Mouse (Mus musculus) liver, embryonic 12.5 days (tissue): ENCODE data around the gene Prickle1. TPM values are rescaled to one million over a fixed set of nuclear protein-coding genes. Genes with fewer than 3 reads are reported as not detected.

Experiments
- ATAC-seq: fragments of 200-750 bp; cut with Nextera tagmentation; 2 replicates; pipeline ENCODE4 v1.8.0; 2017; ENCODE audit warnings: moderate number of reproducible peaks, mild to moderate bottlenecking, moderate library complexity
- H3K27ac ChIP-seq: fragments of 300-500 bp; sonication (generic); 2 replicates; pipeline ENCODE4 v1.5.1; 2016; ENCODE audit warnings: mild to moderate bottlenecking
- H3K27me3 ChIP-seq: fragments of 300-500 bp; sonication (generic); replicated peaks from 2 replicates; pipeline ENCODE4 v1.6.1; 2016; ENCODE audit warnings: mild to moderate bottlenecking, moderate library complexity
- H3K36me3 ChIP-seq: fragments of 300-500 bp; sonication (generic); 2 replicates; pipeline ENCODE4 v1.6.1; 2016; ENCODE audit warnings: mild to moderate bottlenecking, moderate library complexity
- H3K4me1 ChIP-seq: fragments of 300-500 bp; sonication (generic); 2 replicates; pipeline ENCODE4 v1.6.1; 2016
- H3K4me2 ChIP-seq: fragments of 300-500 bp; sonication (generic); 2 replicates; pipeline ENCODE4 v1.6.1; 2016; ENCODE audit warnings: mild to moderate bottlenecking, moderate library complexity
- H3K4me3 ChIP-seq: fragments of 300-500 bp; sonication (generic); 2 replicates; pipeline ENCODE4 v1.5.1; 2016; ENCODE audit warnings: mild to moderate bottlenecking, moderate library complexity
- H3K9ac ChIP-seq: fragments of 300-500 bp; sonication (generic); 2 replicates; pipeline ENCODE4 v1.6.1; 2016; ENCODE audit warnings: mild to moderate bottlenecking, moderate library complexity
- H3K9me3 ChIP-seq: fragments of 300-500 bp; sonication (generic); replicated peaks from 2 replicates; pipeline ENCODE4 v1.6.1; 2016; ENCODE audit warnings: mild to moderate bottlenecking, moderate library complexity
- WGBS: fragments of 180-500 bp; shearing (Covaris S2); methylation state at CpG from one replicate; pipeline ENCODE4 v1.1.7; 2016; ENCODE audit not compliant: insufficient replicate concordance; 5-methylcytosine and 5-hydroxymethylcytosine counted together
- polyA plus RNA-seq: library from polyadenylated mRNA; unstranded; fragments of >200 nt; fragmentation: Nextera tagmentation; extraction: Ambion mirVana; gene quantifications from 2 replicates; pipeline ENCODE4 v1.2.1, GENCODE M21; 2016

Gene Prickle1
- polyA plus RNA-seq, 1 experiment from 2014 or later = 8.9 TPM

GRCm38 (mm10) chr15:93537745-93538144 lies 57.9 kb downstream of the Prickle1 start:
- WGBS = 76% methylated on average over 7 of the region's 7 CpGs
- H3K4me2 ChIP-seq = no peak overlapping the region
- no peaks in the 10 kb centered on the region for H3K36me3 ChIP-seq
- H3K4me3 ChIP-seq = no peak overlapping the region
- ATAC-seq = no peak
- H3K27ac ChIP-seq = no peak overlapping the region
- peaks cover 29% of the 10 kb centered on the region for H3K4me1 ChIP-seq
- H3K27me3 ChIP-seq = no peaks in the 10 kb centered on the region
- H3K9ac ChIP-seq = no peak overlapping the region
- no peaks in the 10 kb centered on the region for H3K9me3 ChIP-seq

- H3K27ac ChIP-seq = no peak overlapping the region
- no peak overlapping the region for H3K4me2 ChIP-seq
- no peak overlapping the region for H3K4me3 ChIP-seq
- no peaks in the 10 kb centered on the region for H3K27me3 ChIP-seq
- ATAC-seq = no peak
- WGBS = 56% methylated on average over 4 of the region's 4 CpGs
- no peak overlapping the region for H3K9ac ChIP-seq
- H3K36me3 ChIP-seq = no peaks in the 10 kb centered on the region
- H3K4me1 ChIP-seq = peaks cover 29% of the 10 kb centered on the region
- H3K9me3 ChIP-seq = no peaks in the 10 kb centered on the region
Measured at GRCm38 (mm10) chr15:93536191-93536590, 59.5 kb downstream of the Prickle1 start.

GRCm38 (mm10) chr15:93530703-93531032 lies 65.0 kb downstream of the Prickle1 start:
- peaks cover 18% of the 10 kb centered on the region for H3K4me1 ChIP-seq
- H3K9me3 ChIP-seq = no peaks in the 10 kb centered on the region
- H3K9ac ChIP-seq = no peak overlapping the region
- H3K27me3 ChIP-seq = no peaks in the 10 kb centered on the region
- ATAC-seq = no peak
- H3K4me2 ChIP-seq = no peak overlapping the region
- H3K27ac ChIP-seq = no peak overlapping the region
- no peaks in the 10 kb centered on the region for H3K36me3 ChIP-seq
- WGBS = 62% methylated on average over 3 of the region's 3 CpGs
- H3K4me3 ChIP-seq = no peak overlapping the region

GRCm38 (mm10) chr15:93529831-93530702 lies 65.6 kb downstream of the Prickle1 start:
- ATAC-seq = 0 out of 2 replicates have a peak, but pooled peaks have one; percentile 41
- Histone ChIP-seq H3K4me1 (peaks cover 24% of the 10 kb centered on the region), H3K4me3 (no peak overlapping the region), H3K4me2 (no peak overlapping the region), H3K36me3 (no peaks in the 10 kb centered on the region), H3K9ac (no peak overlapping the region), H3K27me3 (no peaks in the 10 kb centered on the region), H3K27ac (no peak overlapping the region), H3K9me3 (no peaks in the 10 kb centered on the region)
- WGBS = 43% methylated on average over 12 of the region's 12 CpGs

GRCm38 (mm10) chr15:93525305-93525917 lies 70.3 kb downstream of the Prickle1 start:
- Histone ChIP-seq H3K4me1 (peaks cover 57% of the 10 kb centered on the region), H3K9ac (no peak overlapping the region), H3K27ac (no peak overlapping the region), H3K4me3 (no peak overlapping the region), H3K9me3 (no peaks in the 10 kb centered on the region), H3K4me2 (0 out of 2 replicates have a peak overlapping the region, but pooled peaks have one; percentile 19), H3K27me3 (peaks cover 35% of the 10 kb centered on the region), H3K36me3 (no peaks in the 10 kb centered on the region)
- 16% methylated on average over 5 of the region's 5 CpGs for WGBS
- peak; percentile 58 for ATAC-seq

GRCm38 (mm10) chr15:93521787-93522180 lies 73.9 kb downstream of the Prickle1 start:
- Histone ChIP-seq H3K4me1 (peaks cover 76% of the 10 kb centered on the region), H3K36me3 (no peaks in the 10 kb centered on the region)
- 19% methylated on average over 3 of the region's 3 CpGs for WGBS

GRCm38 (mm10) chr15:93521088-93521786 lies 74.5 kb downstream of the Prickle1 start:
- no peak for ATAC-seq
- H3K27ac ChIP-seq = no peak overlapping the region
- peaks cover 77% of the 10 kb centered on the region for H3K4me1 ChIP-seq

More at GRCm38 (mm10) chr15:93521787-93522180, 73.9 kb downstream of the Prickle1 start:
- Histone ChIP-seq H3K4me2 (no peak overlapping the region), H3K27ac (no peak overlapping the region), H3K27me3 (peaks cover 69% of the 10 kb centered on the region), H3K9ac (no peak overlapping the region), H3K4me3 (no peak overlapping the region), H3K9me3 (no peaks in the 10 kb centered on the region)
- ATAC-seq = no peak

GRCm38 (mm10) chr15:93519836-93520826 lies 75.6 kb downstream of the Prickle1 start:
- Histone ChIP-seq H3K4me2 (peak overlapping the region; percentile 98), H3K9ac (no peak overlapping the region; the same call in 1 of the 2 replicates), H3K4me3 (peak overlapping the region; percentile 77), H3K4me1 (peaks cover 78% of the 10 kb centered on the region), H3K36me3 (no peaks in the 10 kb centered on the region), H3K27ac (0 out of 2 replicates have a peak overlapping the region, but pooled peaks have one; percentile 49), H3K9me3 (no peaks in the 10 kb centered on the region), H3K27me3 (peaks cover 69% of the 10 kb centered on the region)
- 7% methylated on average over 17 of the region's 17 CpGs for WGBS
- ATAC-seq = no peak

More at GRCm38 (mm10) chr15:93521088-93521786, 74.5 kb downstream of the Prickle1 start:
- H3K27me3 ChIP-seq = peaks cover 69% of the 10 kb centered on the region
- no peaks in the 10 kb centered on the region for H3K36me3 ChIP-seq
- 55% methylated on average over 11 of the region's 11 CpGs for WGBS
- H3K4me3 ChIP-seq = no peak overlapping the region
- no peak overlapping the region for H3K4me2 ChIP-seq
- H3K9ac ChIP-seq = no peak overlapping the region
- no peaks in the 10 kb centered on the region for H3K9me3 ChIP-seq

- Histone ChIP-seq H3K9me3 (no peaks in the 10 kb centered on the region), H3K36me3 (no peaks in the 10 kb centered on the region), H3K27ac (peak overlapping the region; percentile 49), H3K9ac (peak overlapping the region; percentile 75), H3K4me1 (peaks cover 79% of the 10 kb centered on the region), H3K4me3 (peak overlapping the region; percentile 77), H3K4me2 (peak overlapping the region; percentile 98), H3K27me3 (peaks cover 69% of the 10 kb centered on the region)
- under 1% methylated on average over 84 of the region's 85 CpGs for WGBS
- peak; percentile 88 for ATAC-seq
Measured at GRCm38 (mm10) chr15:93518941-93519835, 76.5 kb downstream of the Prickle1 start.

GRCm38 (mm10) chr15:93518143-93518902 lies 77.4 kb downstream of the Prickle1 start:
- peak overlapping the region; percentile 98 for H3K4me2 ChIP-seq
- H3K4me1 ChIP-seq = peaks cover 80% of the 10 kb centered on the region
- peaks cover 61% of the 10 kb centered on the region for H3K27me3 ChIP-seq
- peak overlapping the region; percentile 77 for H3K4me3 ChIP-seq
- 4% methylated on average over 23 of the region's 23 CpGs for WGBS
- no peaks in the 10 kb centered on the region for H3K36me3 ChIP-seq
- no peak for ATAC-seq
- H3K9me3 ChIP-seq = no peaks in the 10 kb centered on the region
- 0 out of 2 replicates have a peak overlapping the region, but pooled peaks have one; percentile 7 for H3K27ac ChIP-seq
- H3K9ac ChIP-seq = peak overlapping the region; percentile 75; the same call in 1 of the 2 replicates
